Mouse (Mus musculus) monocyte, adult 5-6 weeks (primary cell): ENCODE results near the gene Ncor2. TPM values are rescaled to one million over a fixed set of nuclear protein-coding genes. Genes with fewer than 3 reads are reported as not detected.
A peak's percentile ranks its signal among the peaks of the same experiment; 100 is the strongest.
"Not testable (repeated sequence)": the region's sequence is repeated elsewhere in the genome, so short reads cannot be mapped to it uniquely, and the experiment has no call there.

Experiments used
- ATAC-seq: fragments of 153-309, 156-312 bp; replicated peaks from 2 replicates; pipeline ENCODE4 v1.8.0; 2017; ENCODE audit warnings: mild to moderate bottlenecking; ENCODE audit not compliant: low TSS enrichment, insufficient number of reproducible peaks, severe bottlenecking, poor library complexity, low FRiP score
- total RNA-seq: library from RNA; stranded (forward); fragments of 200-1000, 200-491, 200-594 nt; gene quantifications from 3 replicates; pipeline ENCODE4 v1.2.3, GENCODE M21; 2017

The Ncor2 gene
- 14.4 to 63.8 TPM (median 24.3 TPM) in 3 replicates for total RNA-seq

GRCm38 (mm10) chr5:125179007-125179734, at the start of gene Ncor2:
TSS of gene Ncor2 (minus strand) at chr5:125179219.
- ATAC-seq, result peak; percentile 1; the same call in 1 of the 2 replicates

- ATAC-seq, result no peak
Measured at GRCm38 (mm10) chr5:125227699-125228098, 48.7 kb upstream of the Ncor2 start.

- ATAC-seq, result no peak
Measured at GRCm38 (mm10) chr5:125226229-125226634, 47.2 kb upstream of the Ncor2 start.

GRCm38 (mm10) chr5:125224925-125225324, 45.9 kb upstream of the Ncor2 start:
- ATAC-seq, result no peak

- no peak for ATAC-seq
Measured at GRCm38 (mm10) chr5:125223961-125224360, 44.9 kb upstream of the Ncor2 start.

GRCm38 (mm10) chr5:125222706-125223105, 43.7 kb upstream of the Ncor2 start:
- no peak for ATAC-seq

GRCm38 (mm10) chr5:125221868-125222267, 42.8 kb upstream of the Ncor2 start:
- ATAC-seq, result no peak

- no peak for ATAC-seq
Measured at GRCm38 (mm10) chr5:125217426-125218170, 38.6 kb upstream of the Ncor2 start.

- no peak for ATAC-seq
Measured at GRCm38 (mm10) chr5:125215930-125216459, 37.0 kb upstream of the Ncor2 start.

GRCm38 (mm10) chr5:125215346-125215929, 36.4 kb upstream of the Ncor2 start:
- ATAC-seq, result no peak

- ATAC-seq, result no peak
Measured at GRCm38 (mm10) chr5:125214064-125214463, 35.0 kb upstream of the Ncor2 start.

GRCm38 (mm10) chr5:125204910-125205309, 25.9 kb upstream of the Ncor2 start:
- not testable (repeated sequence) for ATAC-seq

GRCm38 (mm10) chr5:125204199-125204815, 25.3 kb upstream of the Ncor2 start:
- no peak for ATAC-seq

- ATAC-seq, result no peak
Measured at GRCm38 (mm10) chr5:125203759-125204158, 24.7 kb upstream of the Ncor2 start.

- no peak for ATAC-seq
Measured at GRCm38 (mm10) chr5:125203099-125203498, 24.1 kb upstream of the Ncor2 start.

- no peak for ATAC-seq
Measured at GRCm38 (mm10) chr5:125202100-125202499, 23.1 kb upstream of the Ncor2 start.

GRCm38 (mm10) chr5:125199086-125199485, 20.1 kb upstream of the Ncor2 start:
- ATAC-seq, result no peak

GRCm38 (mm10) chr5:125197325-125197724, 18.3 kb upstream of the Ncor2 start:
- not testable (repeated sequence) for ATAC-seq

GRCm38 (mm10) chr5:125196054-125196453, 17.0 kb upstream of the Ncor2 start:
- ATAC-seq, result no peak
